Mouse (Mus musculus) heart, embryonic 16.5 days (tissue): ENCODE measurements around the gene Car6. TPM values are rescaled to one million over a fixed set of nuclear protein-coding genes. Genes with fewer than 3 reads are reported as not detected.
A peak's percentile ranks its signal among the peaks of the same experiment; 100 is the strongest.

Experiments used
- ATAC-seq: fragments of 200-750 bp; cut with Nextera tagmentation; replicated peaks from 2 replicates; pipeline ENCODE4 v1.8.0; 2017; ENCODE audit warnings: moderate number of reproducible peaks; ENCODE audit not compliant: insufficient read depth, low FRiP score; ENCODE audit errors: extremely low read depth
- H3K27ac ChIP-seq: fragments of 300-500 bp; sonication (generic); 2 replicates; pipeline ENCODE4 v1.5.1; 2014; ENCODE audit warnings: mild to moderate bottlenecking, low read length, control low read depth, moderate library complexity
- H3K27me3 ChIP-seq: fragments of 300-500 bp; sonication (generic); 2 replicates; pipeline ENCODE4 v1.6.1; 2014; ENCODE audit warnings: low read length, mixed read lengths; ENCODE audit not compliant: control insufficient read depth, insufficient read depth
- H3K36me3 ChIP-seq: fragments of 300-500 bp; sonication (generic); 2 replicates; pipeline ENCODE4 v1.6.1; 2014; ENCODE audit not compliant: control insufficient read depth, insufficient read depth
- H3K4me1 ChIP-seq: fragments of 300-500 bp; sonication (generic); 2 replicates; pipeline ENCODE4 v1.6.1; 2014; ENCODE audit warnings: low read length, mixed read lengths; ENCODE audit not compliant: control insufficient read depth, insufficient read depth
- H3K4me2 ChIP-seq: fragments of 300-500 bp; sonication (generic); 2 replicates; pipeline ENCODE4 v1.6.1; 2014; ENCODE audit warnings: low read depth, mild to moderate bottlenecking, control low read depth, low read length
- H3K4me3 ChIP-seq: fragments of 300-500 bp; sonication (generic); 2 replicates; pipeline ENCODE4 v1.5.1; 2014; ENCODE audit warnings: mild to moderate bottlenecking, control low read depth, low read length
- H3K9ac ChIP-seq: fragments of 300-500 bp; sonication (generic); 2 replicates; pipeline ENCODE4 v1.6.1; 2014; ENCODE audit warnings: low read length, control low read depth
- H3K9me3 ChIP-seq: fragments of 300-500 bp; sonication (generic); replicated peaks from 2 replicates; pipeline ENCODE4 v1.6.1; 2016; ENCODE audit warnings: low read length; ENCODE audit not compliant: control insufficient read depth
- WGBS: fragments of 180-500 bp; shearing (Covaris S2); extraction: QIAGEN DNeasy Blood & Tissue Kit; methylation state at CpG from one replicate; pipeline ENCODE4 v1.1.7; 2014; 5-methylcytosine and 5-hydroxymethylcytosine counted together
- polyA plus RNA-seq: library from polyadenylated mRNA; unstranded; fragments of >200 nt; fragmentation: Nextera tagmentation; extraction: Ambion mirVana; gene quantifications from 2 replicates; pipeline ENCODE4 v1.2.1, GENCODE M21; 2015

Car6 gene
- not detected in 2 replicates for polyA plus RNA-seq

GRCm38 (mm10) chr4:150201232-150201631 is at the start of gene Car6:
Gene Car6 (minus strand): TSS chr4:150201332.
- ATAC-seq: no peak
- Histone ChIP-seq H3K36me3 (no peaks in the 10 kb centered on the region), H3K4me3 (no peak within 1 kb of the TSS), H3K9ac (no peak within 1 kb of the TSS), H3K4me1 (no peaks in the 10 kb centered on the region), H3K27ac (no peak within 1 kb of the TSS), H3K4me2 (no peak within 1 kb of the TSS), H3K9me3 (no peaks in the 10 kb centered on the region), H3K27me3 (no peaks in the 10 kb centered on the region)
- 83% methylated on average over 5 of the region's 5 CpGs for WGBS

- Histone ChIP-seq H3K4me1 (peaks cover 9% of the 10 kb centered on the region), H3K9ac (no peak overlapping the region), H3K27me3 (no peaks in the 10 kb centered on the region), H3K9me3 (no peaks in the 10 kb centered on the region), H3K27ac (no peak overlapping the region), H3K4me2 (no peak overlapping the region), H3K36me3 (peaks cover 48% of the 10 kb centered on the region), H3K4me3 (no peak overlapping the region)
- no peak for ATAC-seq
- WGBS: 69% methylated on average over 5 of the region's 5 CpGs
Measured at GRCm38 (mm10) chr4:150249731-150250270, 48.7 kb upstream of the Car6 start.

- Histone ChIP-seq H3K4me1 (peaks cover 9% of the 10 kb centered on the region), H3K9me3 (no peaks in the 10 kb centered on the region), H3K4me2 (no peak overlapping the region), H3K27ac (no peak overlapping the region), H3K27me3 (no peaks in the 10 kb centered on the region), H3K9ac (no peak overlapping the region), H3K36me3 (peaks cover 56% of the 10 kb centered on the region), H3K4me3 (no peak overlapping the region)
- ATAC-seq: no peak
- WGBS: 73% methylated on average over 5 of the region's 5 CpGs
Measured at GRCm38 (mm10) chr4:150248917-150249316, 47.8 kb upstream of the Car6 start.

- 62% methylated on average over 5 of the region's 5 CpGs for WGBS
- H3K9ac ChIP-seq: no peak overlapping the region
- no peak overlapping the region for H3K4me2 ChIP-seq
- H3K9me3 ChIP-seq: no peaks in the 10 kb centered on the region
- H3K27me3 ChIP-seq: no peaks in the 10 kb centered on the region
- H3K27ac ChIP-seq: no peak overlapping the region
- H3K36me3 ChIP-seq: peaks cover 63% of the 10 kb centered on the region
- peaks cover 14% of the 10 kb centered on the region for H3K4me1 ChIP-seq
- H3K4me3 ChIP-seq: no peak overlapping the region
- no peak for ATAC-seq
Measured at GRCm38 (mm10) chr4:150248009-150248408, 46.9 kb upstream of the Car6 start.

- 34% methylated on average over 2 of the region's 2 CpGs for WGBS
- H3K27me3 ChIP-seq: no peaks in the 10 kb centered on the region
- peak overlapping the region; percentile 25; the same call in 1 of the 2 replicates for H3K27ac ChIP-seq
- no peaks in the 10 kb centered on the region for H3K9me3 ChIP-seq
- peaks cover 78% of the 10 kb centered on the region for H3K36me3 ChIP-seq
- H3K4me3 ChIP-seq: no peak overlapping the region
- peaks cover 36% of the 10 kb centered on the region for H3K4me1 ChIP-seq
- no peak overlapping the region for H3K4me2 ChIP-seq
- H3K9ac ChIP-seq: no peak overlapping the region
- no peak for ATAC-seq
Measured at GRCm38 (mm10) chr4:150245876-150246275, 44.7 kb upstream of the Car6 start.

GRCm38 (mm10) chr4:150242745-150243144 is 41.6 kb upstream of the Car6 start:
- H3K27ac ChIP-seq: no peak overlapping the region
- peak overlapping the region; percentile 44; the same call in 1 of the 2 replicates for H3K9ac ChIP-seq
- peaks cover 49% of the 10 kb centered on the region for H3K4me1 ChIP-seq
- H3K9me3 ChIP-seq: no peaks in the 10 kb centered on the region
- ATAC-seq: no peak
- no peak overlapping the region for H3K4me3 ChIP-seq
- peak overlapping the region; percentile 76; the same call in 1 of the 2 replicates for H3K4me2 ChIP-seq
- peaks cover 74% of the 10 kb centered on the region for H3K36me3 ChIP-seq
- WGBS: 60% methylated on average over 5 of the region's 5 CpGs
- H3K27me3 ChIP-seq: no peaks in the 10 kb centered on the region

- H3K27me3 ChIP-seq: no peaks in the 10 kb centered on the region
- H3K4me3 ChIP-seq: no peak overlapping the region
- 60% methylated on average over 4 of the region's 4 CpGs for WGBS
- peak overlapping the region; percentile 17; the same call in 1 of the 2 replicates for H3K27ac ChIP-seq
- peaks cover 65% of the 10 kb centered on the region for H3K36me3 ChIP-seq
- peak overlapping the region; percentile 76; the same call in 1 of the 2 replicates for H3K4me2 ChIP-seq
- H3K9me3 ChIP-seq: no peaks in the 10 kb centered on the region
- H3K4me1 ChIP-seq: peaks cover 49% of the 10 kb centered on the region
- peak overlapping the region; percentile 39 for H3K9ac ChIP-seq
- ATAC-seq: no peak
Measured at GRCm38 (mm10) chr4:150241708-150242107, 40.6 kb upstream of the Car6 start.

- Histone ChIP-seq H3K4me2 (peak overlapping the region; percentile 76), H3K4me1 (peaks cover 51% of the 10 kb centered on the region), H3K27me3 (no peaks in the 10 kb centered on the region), H3K27ac (no peak overlapping the region), H3K9ac (peak overlapping the region; percentile 44), H3K4me3 (peak overlapping the region; percentile 82), H3K9me3 (no peaks in the 10 kb centered on the region), H3K36me3 (peaks cover 54% of the 10 kb centered on the region)
- WGBS: 55% methylated on average over 1 of the region's 1 CpGs
- ATAC-seq: no peak
Measured at GRCm38 (mm10) chr4:150240381-150240886, 39.3 kb upstream of the Car6 start.

GRCm38 (mm10) chr4:150239951-150240368 is 38.8 kb upstream of the Car6 start:
- 0 out of 2 replicates have a peak, but pooled peaks have one; percentile 4 for ATAC-seq
- Histone ChIP-seq H3K4me3 (peak overlapping the region; percentile 82), H3K9ac (peak overlapping the region; percentile 87), H3K9me3 (no peaks in the 10 kb centered on the region), H3K27ac (peak overlapping the region; percentile 90), H3K4me1 (peaks cover 56% of the 10 kb centered on the region), H3K27me3 (no peaks in the 10 kb centered on the region), H3K36me3 (peaks cover 54% of the 10 kb centered on the region), H3K4me2 (peak overlapping the region; percentile 76)
- WGBS: 9% methylated on average over 6 of the region's 6 CpGs
